Mouse (Mus musculus) lung, embryonic 14.5 days (tissue): ENCODE data around the gene Zscan10. TPM values are rescaled to one million over a fixed set of nuclear protein-coding genes. Genes with fewer than 3 reads are reported as not detected.

Experiments
- ATAC-seq: fragments of 200-750 bp; cut with Nextera tagmentation; 2 replicates; pipeline ENCODE4 v1.8.0; 2017; ENCODE audit warnings: mild to moderate bottlenecking, moderate TSS enrichment, moderate library complexity; ENCODE audit not compliant: insufficient read depth
- DNase-seq: peaks from one replicate; pipeline ENCODE4 v3.0.0-alpha.2; 2015
- H3K27ac ChIP-seq: fragments of 300-500 bp; sonication (generic); 2 replicates; pipeline ENCODE4 v1.5.1; 2014; ENCODE audit warnings: low read depth, mild to moderate bottlenecking, moderate library complexity
- H3K27me3 ChIP-seq: fragments of 300-500 bp; sonication (generic); 2 replicates; pipeline ENCODE4 v1.6.1; 2014; ENCODE audit warnings: low read length, control low read depth; ENCODE audit not compliant: insufficient read depth
- H3K36me3 ChIP-seq: fragments of 300-500 bp; sonication (generic); 2 replicates; pipeline ENCODE4 v1.6.1; 2014; ENCODE audit warnings: control low read depth; ENCODE audit not compliant: insufficient read depth
- H3K4me1 ChIP-seq: fragments of 300-500 bp; sonication (generic); 2 replicates; pipeline ENCODE4 v1.6.1; 2014; ENCODE audit warnings: antibody characterized with exemption, control low read depth; ENCODE audit not compliant: insufficient read depth
- H3K4me2 ChIP-seq: fragments of 300-500 bp; sonication (generic); 2 replicates; pipeline ENCODE4 v1.6.1; 2014; ENCODE audit warnings: mild to moderate bottlenecking
- H3K4me3 ChIP-seq: fragments of 300-500 bp; sonication (generic); 2 replicates; pipeline ENCODE4 v1.5.1; 2014; ENCODE audit warnings: low read depth, low read length
- H3K9ac ChIP-seq: fragments of 300-500 bp; sonication (generic); 2 replicates; pipeline ENCODE4 v1.6.1; 2014
- H3K9me3 ChIP-seq: fragments of 300-500 bp; sonication (generic); 2 replicates; pipeline ENCODE4 v1.6.1; 2016; ENCODE audit warnings: low read depth, low read length, control low read depth
- CTCF ChIP-seq: IDR thresholded peaks from 2 replicates; pipeline ENCODE4 v1.5.1; 2016; ENCODE audit warnings: antibody characterized with exemption, low read depth
- WGBS: fragments of 180-500 bp; shearing (Covaris S2); extraction: QIAGEN DNeasy Blood & Tissue Kit; methylation state at CpG from one replicate; pipeline ENCODE4 v1.1.7; 2014; 5-methylcytosine and 5-hydroxymethylcytosine counted together
- polyA plus RNA-seq: library from polyadenylated mRNA; unstranded; fragments of >200 nt; fragmentation: Nextera tagmentation; extraction: Ambion mirVana; gene quantifications from 2 replicates; pipeline ENCODE4 v1.2.1, GENCODE M21; 2014

The Zscan10 gene
- polyA plus RNA-seq, 1 experiment from 2014 or later, result 0.74 TPM

GRCm38 (mm10) chr17:23603077-23603476 is 2.4 kb downstream of the Zscan10 start:
- Histone ChIP-seq H3K4me1 (0 out of 2 replicates have a peak, but pooled peaks cover 5% of the 10 kb centered on the region), H3K27me3 (no peaks in the 10 kb centered on the region), H3K9me3 (no peaks in the 10 kb centered on the region), H3K4me2 (no peak overlapping the region), H3K36me3 (no peaks in the 10 kb centered on the region), H3K4me3 (no peak overlapping the region), H3K27ac (no peak overlapping the region), H3K9ac (no peak overlapping the region)
- TF ChIP-seq CTCF, result no peak
- DNase-seq, result no peak
- no peak for ATAC-seq
- 38% methylated on average over 8 of the region's 8 CpGs for WGBS

DNA sequence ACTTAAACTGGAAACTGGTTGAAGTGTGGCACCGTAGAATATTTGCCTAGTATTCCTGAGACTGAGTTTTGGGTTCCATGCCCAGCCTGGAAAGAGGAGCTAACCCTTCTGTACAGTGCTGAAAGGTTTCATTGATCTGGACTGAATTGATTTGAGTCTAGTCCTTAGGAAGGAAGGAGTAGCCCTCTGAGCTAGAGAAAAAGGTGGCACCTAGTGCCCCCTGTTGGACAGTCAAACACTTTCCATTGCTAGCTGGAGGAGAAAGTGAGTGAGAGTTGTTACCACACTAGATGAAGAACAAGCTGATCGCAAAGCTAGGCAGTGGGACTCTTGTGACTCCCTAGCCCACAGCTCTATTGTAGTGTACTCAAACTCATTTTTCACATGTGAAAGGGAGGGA is 2.9 kb downstream of the Zscan10 start:
- peak; percentile 68 for DNase-seq

DNA sequence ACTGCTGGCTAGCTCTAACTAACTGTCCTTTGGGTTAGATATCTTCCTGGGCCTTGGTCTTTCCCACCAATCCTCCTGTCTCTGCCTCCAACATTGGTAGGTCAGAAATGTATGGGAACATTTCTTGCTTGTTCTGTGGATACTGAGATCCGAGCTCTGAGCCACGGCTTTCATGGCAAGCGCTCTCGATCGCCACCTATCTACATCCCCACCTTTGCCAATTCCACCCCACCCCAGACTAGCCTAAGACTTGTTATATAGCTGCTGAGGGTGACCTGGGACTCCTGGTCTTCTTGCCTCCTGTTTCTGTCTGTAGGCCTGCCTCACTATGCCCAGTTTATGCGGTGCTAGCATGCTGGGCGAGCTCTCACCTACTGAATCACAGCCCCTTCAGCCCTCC is 3.7 kb downstream of the Zscan10 start:
- ATAC-seq, result no peak
- H3K4me2 ChIP-seq, result no peak overlapping the region
- 69% methylated on average over 7 of the region's 7 CpGs for WGBS

More for the DNA sequence above, 2.9 kb downstream of the Zscan10 start:
- Histone ChIP-seq H3K36me3 (no peaks in the 10 kb centered on the region), H3K4me2 (no peak overlapping the region), H3K9ac (no peak overlapping the region), H3K9me3 (no peaks in the 10 kb centered on the region), H3K4me1 (0 out of 2 replicates have a peak, but pooled peaks cover 5% of the 10 kb centered on the region), H3K4me3 (no peak overlapping the region), H3K27me3 (no peaks in the 10 kb centered on the region), H3K27ac (no peak overlapping the region)
- TF ChIP-seq CTCF, result peak; percentile 63
- no peak for ATAC-seq
- WGBS, result 67% methylated on average over 2 of the region's 2 CpGs

GRCm38 (mm10) chr17:23605220-23605619 is 4.6 kb downstream of the Zscan10 start:
- DNase-seq, result no peak
- Histone ChIP-seq H3K9ac (no peak overlapping the region), H3K4me1 (no peaks in the 10 kb centered on the region), H3K9me3 (no peaks in the 10 kb centered on the region), H3K4me3 (no peak overlapping the region), H3K36me3 (no peaks in the 10 kb centered on the region), H3K27ac (no peak overlapping the region), H3K4me2 (no peak overlapping the region), H3K27me3 (no peaks in the 10 kb centered on the region)
- no peak for ATAC-seq
- TF ChIP-seq CTCF, result no peak
- WGBS, result 80% methylated on average over 8 of the region's 8 CpGs

More for the DNA sequence above, 3.7 kb downstream of the Zscan10 start:
- DNase-seq, result no peak
- TF ChIP-seq CTCF, result no peak
- Histone ChIP-seq H3K9ac (no peak overlapping the region), H3K27me3 (no peaks in the 10 kb centered on the region), H3K9me3 (no peaks in the 10 kb centered on the region), H3K36me3 (no peaks in the 10 kb centered on the region), H3K4me3 (no peak overlapping the region), H3K27ac (no peak overlapping the region), H3K4me1 (0 out of 2 replicates have a peak, but pooled peaks cover 5% of the 10 kb centered on the region)

- WGBS, result 82% methylated on average over 24 of the region's 24 CpGs
- ATAC-seq, result no peak
- H3K27me3 ChIP-seq, result no peaks in the 10 kb centered on the region
- no peak overlapping the region for H3K4me2 ChIP-seq
- no peak for TF ChIP-seq CTCF
- H3K9ac ChIP-seq, result no peak overlapping the region
- no peak for DNase-seq
- no peak overlapping the region for H3K27ac ChIP-seq
- no peaks in the 10 kb centered on the region for H3K9me3 ChIP-seq
- no peaks in the 10 kb centered on the region for H3K36me3 ChIP-seq
- no peak overlapping the region for H3K4me3 ChIP-seq
- H3K4me1 ChIP-seq, result no peaks in the 10 kb centered on the region
Measured at GRCm38 (mm10) chr17:23609612-23610011, 9.0 kb downstream of the Zscan10 start.

GRCm38 (mm10) chr17:23610361-23610800 is 9.7 kb downstream of the Zscan10 start:
- peak; percentile 83 for TF ChIP-seq CTCF
- DNase-seq, result peak; percentile 79

GRCm38 (mm10) chr17:23617087-23617486 is 16.4 kb downstream of the Zscan10 start:
- Histone ChIP-seq H3K9ac (no peak overlapping the region), H3K27ac (no peak overlapping the region), H3K4me3 (no peak overlapping the region), H3K4me2 (no peak overlapping the region), H3K9me3 (no peaks in the 10 kb centered on the region), H3K36me3 (no peaks in the 10 kb centered on the region), H3K4me1 (no peaks in the 10 kb centered on the region), H3K27me3 (0 out of 2 replicates have a peak, but pooled peaks cover 12% of the 10 kb centered on the region)
- DNase-seq (no peak), ATAC-seq (no peak)
- WGBS, result 30% methylated on average over 9 of the region's 9 CpGs
- no peak for TF ChIP-seq CTCF

More at GRCm38 (mm10) chr17:23610361-23610800, 9.7 kb downstream of the Zscan10 start:
- no peak overlapping the region for H3K4me2 ChIP-seq
- no peak overlapping the region for H3K27ac ChIP-seq
- H3K9ac ChIP-seq, result no peak overlapping the region
- H3K4me3 ChIP-seq, result no peak overlapping the region
- no peaks in the 10 kb centered on the region for H3K9me3 ChIP-seq
- no peaks in the 10 kb centered on the region for H3K36me3 ChIP-seq
- H3K27me3 ChIP-seq, result no peaks in the 10 kb centered on the region
- WGBS, result 76% methylated on average over 28 of the region's 28 CpGs
- H3K4me1 ChIP-seq, result no peaks in the 10 kb centered on the region
- ATAC-seq, result peak; percentile 80; the same call in 1 of the 2 replicates
